Mouse (Mus musculus) stomach, embryonic 16.5 days (tissue): ENCODE data around the gene Mon1b. TPM values are rescaled to one million over a fixed set of nuclear protein-coding genes. Genes with fewer than 3 reads are reported as not detected.

ENCODE experiments used
- ATAC-seq: fragments of 200-750 bp; cut with Nextera tagmentation; 2 replicates; pipeline ENCODE4 v1.8.0; 2017; ENCODE audit warnings: moderate number of reproducible peaks, moderate TSS enrichment; ENCODE audit not compliant: insufficient read depth, low FRiP score
- H3K27ac ChIP-seq: fragments of 300-500 bp; sonication (generic); 2 replicates; pipeline ENCODE4 v1.5.1; 2014; ENCODE audit warnings: low read length
- H3K27me3 ChIP-seq: fragments of 300-500 bp; sonication (generic); 2 replicates; pipeline ENCODE4 v1.6.1; 2014; ENCODE audit warnings: low read length, control low read depth, mixed read lengths; ENCODE audit not compliant: control insufficient read depth, insufficient read depth
- H3K36me3 ChIP-seq: fragments of 300-500 bp; sonication (generic); 2 replicates; pipeline ENCODE4 v1.6.1; 2014; ENCODE audit warnings: low read length; ENCODE audit not compliant: control insufficient read depth, insufficient read depth
- H3K4me1 ChIP-seq: fragments of 300-500 bp; sonication (generic); 2 replicates; pipeline ENCODE4 v1.6.1; 2014; ENCODE audit warnings: low read length, control low read depth, mixed read lengths; ENCODE audit not compliant: control insufficient read depth, insufficient read depth
- H3K4me2 ChIP-seq: fragments of 300-500 bp; sonication (generic); 2 replicates; pipeline ENCODE4 v1.6.1; 2014; ENCODE audit warnings: low read depth, low read length, mixed read lengths
- H3K4me3 ChIP-seq: fragments of 300-500 bp; sonication (generic); replicated peaks from 2 replicates; pipeline ENCODE4 v1.5.1; 2014; ENCODE audit warnings: mild to moderate bottlenecking, low read length
- H3K9ac ChIP-seq: fragments of 300-500 bp; sonication (generic); 2 replicates; pipeline ENCODE4 v1.6.1; 2014; ENCODE audit warnings: low read length
- H3K9me3 ChIP-seq: fragments of 300-500 bp; sonication (generic); replicated peaks from 2 replicates; pipeline ENCODE4 v1.6.1; 2016; ENCODE audit warnings: low read length, control low read depth; ENCODE audit not compliant: control insufficient read depth
- WGBS: fragments of 180-500 bp; shearing (Covaris S2); extraction: QIAGEN DNeasy Blood & Tissue Kit; methylation state at CpG from one replicate; pipeline ENCODE4 v1.1.7; 2014; 5-methylcytosine and 5-hydroxymethylcytosine counted together
- polyA plus RNA-seq: library from polyadenylated mRNA; unstranded; fragments of >200 nt; fragmentation: Nextera tagmentation; extraction: Ambion mirVana; gene quantifications from 2 replicates; pipeline ENCODE4 v1.2.1, GENCODE M21; 2015

Gene Mon1b
- polyA plus RNA-seq = 8.1 and 8.7 TPM in 2 replicates

- Histone ChIP-seq H3K9me3 (no peaks in the 10 kb centered on the region), H3K27me3 (no peaks in the 10 kb centered on the region), H3K9ac (peak within 1 kb of the TSS; percentile 85), H3K27ac (peak within 1 kb of the TSS; percentile 97), H3K4me3 (peak within 1 kb of the TSS; percentile 78), H3K4me1 (peaks cover 15% of the 10 kb centered on the region), H3K36me3 (no peaks in the 10 kb centered on the region), H3K4me2 (peak within 1 kb of the TSS; percentile 97)
- under 1% methylated on average over 42 of the region's 42 CpGs for WGBS
- ATAC-seq = peak; percentile 98
These were observed at the start of gene Mon1b for GRCm38 (mm10) chr8:113634670-113635591. Gene Mon1b, plus strand, starts transcription at chr8:113635587.

- Histone ChIP-seq H3K4me3 (no peak overlapping the region), H3K4me1 (no peaks in the 10 kb centered on the region), H3K9me3 (no peaks in the 10 kb centered on the region), H3K36me3 (no peaks in the 10 kb centered on the region), H3K27ac (no peak overlapping the region), H3K4me2 (no peak overlapping the region), H3K27me3 (no peaks in the 10 kb centered on the region), H3K9ac (no peak overlapping the region)
- WGBS = 55% methylated on average over 3 of the region's 3 CpGs
- ATAC-seq = no peak
These were observed 37.0 kb upstream of the Mon1b start for GRCm38 (mm10) chr8:113598401-113598800.

GRCm38 (mm10) chr8:113632634-113633033, 2.8 kb upstream of the Mon1b start:
- no peaks in the 10 kb centered on the region for H3K27me3 ChIP-seq
- no peak overlapping the region for H3K4me3 ChIP-seq
- H3K9ac ChIP-seq = no peak overlapping the region
- H3K9me3 ChIP-seq = no peaks in the 10 kb centered on the region
- WGBS = 5% methylated on average over 3 of the region's 3 CpGs
- no peak overlapping the region for H3K27ac ChIP-seq
- no peaks in the 10 kb centered on the region for H3K36me3 ChIP-seq
- H3K4me2 ChIP-seq = no peak overlapping the region
- no peak for ATAC-seq
- H3K4me1 ChIP-seq = peaks cover 15% of the 10 kb centered on the region

GRCm38 (mm10) chr8:113634161-113634560, 1.2 kb upstream of the Mon1b start:
- H3K27ac ChIP-seq = no peak overlapping the region
- peak overlapping the region; percentile 64 for H3K9ac ChIP-seq
- H3K4me1 ChIP-seq = peaks cover 15% of the 10 kb centered on the region
- no peaks in the 10 kb centered on the region for H3K9me3 ChIP-seq
- no peaks in the 10 kb centered on the region for H3K27me3 ChIP-seq
- H3K36me3 ChIP-seq = no peaks in the 10 kb centered on the region
- 26% methylated on average over 12 of the region's 12 CpGs for WGBS
- H3K4me2 ChIP-seq = peak overlapping the region; percentile 65
- no peak for ATAC-seq
- peak overlapping the region; percentile 78 for H3K4me3 ChIP-seq

- WGBS = under 1% methylated on average over 44 of the region's 44 CpGs
- Histone ChIP-seq H3K27ac (peak overlapping the region; percentile 97), H3K4me3 (peak overlapping the region; percentile 78), H3K4me2 (peak overlapping the region; percentile 97), H3K36me3 (no peaks in the 10 kb centered on the region), H3K9ac (peak overlapping the region; percentile 85), H3K27me3 (no peaks in the 10 kb centered on the region), H3K9me3 (no peaks in the 10 kb centered on the region), H3K4me1 (peaks cover 15% of the 10 kb centered on the region)
- ATAC-seq = peak; percentile 78
These were observed 349 bp downstream of the Mon1b start for GRCm38 (mm10) chr8:113635592-113636279.

GRCm38 (mm10) chr8:113636280-113636628, 867 bp downstream of the Mon1b start:
- peak overlapping the region; percentile 85 for H3K9ac ChIP-seq
- H3K36me3 ChIP-seq = no peaks in the 10 kb centered on the region
- H3K4me2 ChIP-seq = peak overlapping the region; percentile 97
- no peaks in the 10 kb centered on the region for H3K27me3 ChIP-seq
- WGBS = 33% methylated on average over 5 of the region's 5 CpGs
- peaks cover 15% of the 10 kb centered on the region for H3K4me1 ChIP-seq
- H3K4me3 ChIP-seq = peak overlapping the region; percentile 78
- no peak for ATAC-seq
- H3K9me3 ChIP-seq = no peaks in the 10 kb centered on the region
- peak overlapping the region; percentile 97 for H3K27ac ChIP-seq

- 86% methylated on average over 8 of the region's 8 CpGs for WGBS
- no peak overlapping the region for H3K4me3 ChIP-seq
- H3K9ac ChIP-seq = no peak overlapping the region
- no peaks in the 10 kb centered on the region for H3K27me3 ChIP-seq
- H3K4me2 ChIP-seq = no peak overlapping the region
- H3K9me3 ChIP-seq = no peaks in the 10 kb centered on the region
- peaks cover 9% of the 10 kb centered on the region for H3K4me1 ChIP-seq
- ATAC-seq = no peak
- no peaks in the 10 kb centered on the region for H3K36me3 ChIP-seq
- no peak overlapping the region for H3K27ac ChIP-seq
These were observed 5.0 kb downstream of the Mon1b start for GRCm38 (mm10) chr8:113640357-113640756.

GRCm38 (mm10) chr8:113642926-113643325, 7.5 kb downstream of the Mon1b start, which contains the start of gene Syce1l:
Gene Syce1l, plus strand, starts transcription at chr8:113643213.
- Histone ChIP-seq H3K27ac (no peak within 1 kb of the TSS), H3K4me1 (no peaks in the 10 kb centered on the region), H3K4me3 (no peak within 1 kb of the TSS), H3K27me3 (no peaks in the 10 kb centered on the region), H3K4me2 (no peak within 1 kb of the TSS), H3K9me3 (no peaks in the 10 kb centered on the region), H3K36me3 (no peaks in the 10 kb centered on the region), H3K9ac (no peak within 1 kb of the TSS)
- WGBS = 90% methylated on average over 16 of the region's 16 CpGs
- ATAC-seq = no peak
